Mouse (Mus musculus): ENCODE results near the gene Tmcc3. TPM values are rescaled to one million over a fixed set of nuclear protein-coding genes. Genes with fewer than 3 reads are reported as not detected.
A peak's percentile ranks its signal among the peaks of the same experiment; 100 is the strongest.

Gene Tmcc3
- polyA plus RNA-seq, 1 experiment from 2014 or later, result 12.9 TPM

DNA sequence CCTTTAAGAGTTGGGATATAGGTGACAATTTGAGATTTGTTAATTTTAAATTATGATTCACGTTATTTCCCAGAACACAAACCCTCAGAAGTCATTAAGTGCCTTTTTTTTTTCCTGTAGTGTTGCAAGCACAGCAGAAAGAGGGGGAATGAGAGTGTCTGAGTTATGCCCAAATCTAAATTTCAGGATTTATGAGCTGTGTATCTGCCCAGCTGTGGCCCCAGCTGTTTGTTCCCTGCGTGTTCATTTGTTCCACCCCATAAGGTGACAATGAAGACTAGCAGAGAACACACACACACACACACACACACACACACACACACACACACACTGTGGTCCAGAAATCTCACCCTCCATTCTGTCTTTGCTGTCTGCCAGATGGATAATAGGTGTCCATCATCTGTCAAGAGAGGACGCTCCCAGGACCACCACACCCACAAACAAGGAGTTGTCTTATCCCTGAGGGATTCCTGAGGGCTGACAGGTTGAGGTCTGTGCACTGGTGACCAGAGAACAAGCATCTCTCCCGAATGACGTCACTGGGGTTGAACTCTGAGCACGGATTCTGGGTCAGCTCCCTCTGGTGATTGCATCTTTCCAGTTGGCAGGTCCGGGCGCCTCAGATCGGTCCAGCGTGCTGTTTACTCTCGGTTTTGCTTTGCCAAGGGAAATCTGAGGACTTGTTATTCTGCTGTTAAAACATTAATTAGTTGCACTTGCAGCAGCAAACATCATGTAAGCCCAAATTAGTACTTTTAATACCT, 86.3 kb downstream of the Tmcc3 start:
- H3K9me3 ChIP-seq (replicated peaks; ENCODE audit: control insufficient read depth, low read length), result 0 out of 2 replicates have a peak, but pooled peaks cover 2% of the 10 kb centered on the region
- 63% methylated on average over 11 of the region's 11 CpGs for WGBS

DNA sequence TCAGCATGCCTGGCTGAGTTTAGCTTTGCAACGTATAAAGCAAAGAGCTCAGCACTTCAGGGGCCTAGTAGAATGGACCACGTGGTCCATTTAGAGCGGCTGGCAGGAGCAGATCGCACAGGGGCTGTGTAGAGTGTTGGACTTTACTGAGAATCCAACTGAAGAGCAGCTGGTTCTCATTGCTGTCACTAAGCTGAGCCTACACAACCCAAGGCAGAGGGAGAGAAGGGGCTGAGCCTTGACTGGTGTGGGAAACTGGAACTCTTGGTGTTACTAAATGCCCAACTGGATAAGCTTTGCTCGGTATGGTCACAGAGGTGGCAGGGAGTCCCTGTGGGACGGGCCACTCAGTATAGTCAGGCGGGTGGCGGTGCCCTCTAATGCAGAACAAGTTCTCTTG, 89.1 kb downstream of the Tmcc3 start:
- Histone ChIP-seq H3K9me3 (replicated peaks; ENCODE audit: control insufficient read depth, low read length) (no peaks in the 10 kb centered on the region), H3K27me3 (ENCODE audit: control insufficient read depth, insufficient read depth, low read length) (no peaks in the 10 kb centered on the region), H3K4me1 (ENCODE audit: control insufficient read depth, insufficient read depth, low read length) (no peaks in the 10 kb centered on the region; the same call in none of the 2 replicates), H3K9ac (ENCODE audit: low read length) (no peak overlapping the region), H3K4me3 (replicated peaks; ENCODE audit: low read length) (no peak overlapping the region), H3K4me2 (ENCODE audit: low read depth, low read length) (no peak overlapping the region), H3K36me3 (ENCODE audit: control insufficient read depth, insufficient read depth, low read length) (no peaks in the 10 kb centered on the region), H3K27ac (ENCODE audit: low read length) (no peak overlapping the region)
- peak; percentile 77 for ATAC-seq (ENCODE audit: insufficient read depth, low FRiP score)
- WGBS, result 64% methylated on average over 8 of the region's 8 CpGs

More for the DNA sequence above, 86.3 kb downstream of the Tmcc3 start:
- Histone ChIP-seq H3K27ac (ENCODE audit: low read length) (no peak overlapping the region), H3K27me3 (ENCODE audit: control insufficient read depth, insufficient read depth, low read length) (no peaks in the 10 kb centered on the region), H3K4me2 (ENCODE audit: low read depth, low read length) (no peak overlapping the region), H3K4me3 (replicated peaks; ENCODE audit: low read length) (no peak overlapping the region), H3K36me3 (ENCODE audit: control insufficient read depth, insufficient read depth, low read length) (no peaks in the 10 kb centered on the region), H3K4me1 (ENCODE audit: control insufficient read depth, insufficient read depth, low read length) (no peaks in the 10 kb centered on the region; the same call in 1 of the 2 replicates), H3K9ac (ENCODE audit: low read length) (no peak overlapping the region)
- no peak for ATAC-seq (ENCODE audit: insufficient read depth, low FRiP score)

DNA sequence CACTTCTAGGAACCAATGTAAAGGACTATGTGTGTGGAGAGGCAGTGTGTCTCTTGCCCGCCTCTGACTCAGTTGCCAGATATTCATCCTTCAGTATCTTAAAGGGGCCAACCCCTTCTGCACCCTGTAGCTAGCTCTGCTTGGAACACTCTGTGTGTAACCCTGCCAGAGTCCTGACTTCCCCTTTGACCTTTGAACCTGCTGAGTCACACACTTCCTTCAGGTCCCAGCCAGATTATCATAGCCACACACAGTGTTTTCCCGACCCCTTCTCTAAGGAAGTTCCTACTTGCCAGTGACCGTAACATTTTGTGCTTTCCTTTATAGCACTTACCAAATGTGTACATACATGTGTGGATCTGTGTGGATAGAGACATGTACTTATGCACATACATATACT, 93.7 kb downstream of the Tmcc3 start:
- H3K4me2 ChIP-seq (ENCODE audit: low read depth, low read length), result no peak overlapping the region
- H3K9ac ChIP-seq (ENCODE audit: low read length), result no peak overlapping the region
- H3K36me3 ChIP-seq (ENCODE audit: control insufficient read depth, insufficient read depth, low read length), result no peaks in the 10 kb centered on the region
- no peak overlapping the region for H3K4me3 ChIP-seq (replicated peaks; ENCODE audit: low read length)
- H3K27me3 ChIP-seq (ENCODE audit: control insufficient read depth, insufficient read depth, low read length), result no peaks in the 10 kb centered on the region; the same call in 1 of the 2 replicates
- H3K27ac ChIP-seq (ENCODE audit: low read length), result no peak overlapping the region
- no peaks in the 10 kb centered on the region for H3K9me3 ChIP-seq (replicated peaks; ENCODE audit: control insufficient read depth, low read length)
- 57% methylated on average over 3 of the region's 3 CpGs for WGBS
- ATAC-seq (ENCODE audit: insufficient read depth, low FRiP score), result no peak
- no peaks in the 10 kb centered on the region; the same call in none of the 2 replicates for H3K4me1 ChIP-seq (ENCODE audit: control insufficient read depth, insufficient read depth, low read length)

DNA sequence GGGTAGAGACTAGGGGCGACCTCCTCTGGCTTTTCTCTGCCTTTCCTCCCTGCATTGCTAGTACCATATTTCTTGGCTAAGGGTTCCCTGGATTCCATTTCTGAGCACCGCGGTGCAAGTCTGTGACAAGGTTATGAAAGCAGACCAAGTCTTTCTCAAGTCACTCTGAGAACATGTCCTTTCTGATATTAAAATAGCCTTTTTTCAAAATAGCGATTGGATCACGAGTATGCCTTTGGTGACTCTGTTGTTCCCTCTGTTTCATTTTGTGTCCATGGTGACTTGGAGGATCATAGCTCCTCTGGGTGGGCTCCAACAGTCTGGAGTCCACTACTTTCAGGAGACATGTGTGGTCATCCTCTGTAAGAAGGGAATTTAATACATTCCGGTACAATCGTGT, 95.1 kb downstream of the Tmcc3 start:
- H3K4me1 ChIP-seq (ENCODE audit: control insufficient read depth, insufficient read depth, low read length), result no peaks in the 10 kb centered on the region; the same call in 1 of the 2 replicates
- 85% methylated on average over 7 of the region's 7 CpGs for WGBS
- ATAC-seq (ENCODE audit: insufficient read depth, low FRiP score), result no peak

DNA sequence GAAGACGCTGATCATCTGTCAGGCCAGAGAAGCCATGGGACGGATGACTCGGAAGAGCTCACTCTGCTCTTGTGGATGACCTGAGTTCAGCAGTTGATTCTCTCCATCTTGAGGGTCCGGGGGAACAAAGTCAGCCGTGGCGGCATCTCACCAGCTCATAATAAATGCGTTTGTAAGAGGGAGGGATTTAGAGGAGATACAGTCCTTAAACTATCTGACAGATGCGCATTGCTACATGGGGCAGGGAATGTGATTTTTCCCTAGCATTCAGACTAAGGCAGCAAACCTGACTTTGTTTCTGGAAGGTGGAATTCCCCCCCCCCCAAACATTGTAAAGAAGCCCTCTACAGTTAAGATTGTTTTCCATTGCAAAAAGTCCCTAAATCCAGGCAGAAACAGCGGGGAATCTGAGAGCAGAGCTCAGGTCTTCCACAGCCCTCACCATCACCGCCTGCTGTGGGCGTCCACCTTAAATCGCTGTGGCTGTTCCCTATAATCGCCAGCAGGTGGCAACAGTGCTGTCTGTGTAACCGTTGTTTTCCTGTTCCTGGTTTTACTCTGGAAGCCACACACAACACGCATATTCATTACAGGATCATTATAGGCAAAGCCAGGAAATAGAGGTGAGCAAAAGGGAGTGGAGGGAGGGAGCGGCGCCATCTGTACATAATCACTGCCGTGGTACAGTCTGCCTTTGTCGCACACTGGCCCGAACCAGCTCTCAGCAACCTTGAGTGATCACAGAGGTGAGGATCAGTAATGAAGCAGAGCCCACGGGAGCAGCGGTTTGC, 96.8 kb downstream of the Tmcc3 start:
- Histone ChIP-seq H3K9me3 (replicated peaks; ENCODE audit: control insufficient read depth, low read length) (no peaks in the 10 kb centered on the region), H3K27ac (ENCODE audit: low read length) (no peak overlapping the region), H3K36me3 (ENCODE audit: control insufficient read depth, insufficient read depth, low read length) (no peaks in the 10 kb centered on the region), H3K4me3 (replicated peaks; ENCODE audit: low read length) (peak overlapping the region; percentile 39), H3K9ac (ENCODE audit: low read length) (peak overlapping the region; percentile 75), H3K4me2 (ENCODE audit: low read depth, low read length) (peak overlapping the region; percentile 68), H3K4me1 (ENCODE audit: control insufficient read depth, insufficient read depth, low read length) (peaks cover 3% of the 10 kb centered on the region; the same call in 1 of the 2 replicates), H3K27me3 (ENCODE audit: control insufficient read depth, insufficient read depth, low read length) (no peaks in the 10 kb centered on the region; the same call in 1 of the 2 replicates)
- WGBS, result 18% methylated on average over 22 of the region's 22 CpGs
- ATAC-seq (ENCODE audit: insufficient read depth, low FRiP score), result peak; percentile 79

More for the DNA sequence above, 95.1 kb downstream of the Tmcc3 start:
- H3K4me3 ChIP-seq (replicated peaks; ENCODE audit: low read length), result no peak overlapping the region
- H3K4me2 ChIP-seq (ENCODE audit: low read depth, low read length), result no peak overlapping the region
- H3K27ac ChIP-seq (ENCODE audit: low read length), result no peak overlapping the region
- no peak overlapping the region for H3K9ac ChIP-seq (ENCODE audit: low read length)
- H3K9me3 ChIP-seq (replicated peaks; ENCODE audit: control insufficient read depth, low read length), result no peaks in the 10 kb centered on the region
- H3K36me3 ChIP-seq (ENCODE audit: control insufficient read depth, insufficient read depth, low read length), result no peaks in the 10 kb centered on the region
- no peaks in the 10 kb centered on the region; the same call in 1 of the 2 replicates for H3K27me3 ChIP-seq (ENCODE audit: control insufficient read depth, insufficient read depth, low read length)

DNA sequence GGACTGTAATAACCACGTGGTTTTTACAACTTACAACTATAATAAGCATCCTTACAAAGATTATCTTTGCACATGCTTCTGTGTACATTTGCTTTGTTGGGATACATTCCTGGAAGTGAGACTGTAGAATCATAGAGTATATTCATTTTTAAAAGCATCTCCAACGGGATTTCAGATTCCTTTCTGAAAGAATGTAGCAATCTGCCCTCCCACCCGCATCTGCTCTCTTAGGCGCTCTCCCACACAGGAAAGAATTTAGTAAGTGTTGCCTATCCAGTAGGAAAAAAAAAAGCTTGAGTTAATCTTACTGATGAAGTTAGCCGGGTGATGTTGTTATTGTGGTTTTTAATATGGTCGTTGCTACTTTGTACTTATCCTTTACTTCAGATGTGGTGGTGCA, 97.9 kb downstream of the Tmcc3 start:
- Histone ChIP-seq H3K9ac (ENCODE audit: low read length) (no peak overlapping the region), H3K9me3 (replicated peaks; ENCODE audit: control insufficient read depth, low read length) (no peaks in the 10 kb centered on the region), H3K4me1 (ENCODE audit: control insufficient read depth, insufficient read depth, low read length) (peaks cover 9% of the 10 kb centered on the region; the same call in 1 of the 2 replicates), H3K27ac (ENCODE audit: low read length) (no peak overlapping the region), H3K4me3 (replicated peaks; ENCODE audit: low read length) (no peak overlapping the region), H3K36me3 (ENCODE audit: control insufficient read depth, insufficient read depth, low read length) (no peaks in the 10 kb centered on the region), H3K27me3 (ENCODE audit: control insufficient read depth, insufficient read depth, low read length) (no peaks in the 10 kb centered on the region; the same call in 1 of the 2 replicates), H3K4me2 (ENCODE audit: low read depth, low read length) (no peak overlapping the region)
- no peak for ATAC-seq (ENCODE audit: insufficient read depth, low FRiP score)
- WGBS, result 55% methylated on average over 6 of the region's 6 CpGs

DNA sequence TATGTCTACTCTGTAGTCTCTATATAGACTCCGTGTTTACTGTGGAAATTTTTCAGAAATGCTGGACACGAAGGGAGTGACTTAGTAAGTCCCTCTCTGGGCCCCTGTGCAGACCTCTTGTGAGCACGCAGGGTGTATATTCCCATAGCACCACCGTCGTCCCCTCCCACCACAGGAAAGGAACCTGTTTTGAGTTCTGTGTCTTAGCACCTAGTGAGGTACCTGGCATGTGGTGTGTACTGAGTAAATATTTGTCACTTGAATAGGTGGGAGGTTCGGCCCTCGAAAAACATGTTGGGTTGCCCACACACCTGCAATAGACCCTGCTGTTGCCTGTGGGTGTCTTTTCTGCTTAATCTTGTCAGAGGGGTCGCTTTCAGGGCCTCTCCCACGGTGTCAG, 99.8 kb downstream of the Tmcc3 start:
- Histone ChIP-seq H3K36me3 (ENCODE audit: control insufficient read depth, insufficient read depth, low read length) (no peaks in the 10 kb centered on the region), H3K4me1 (ENCODE audit: control insufficient read depth, insufficient read depth, low read length) (peaks cover 14% of the 10 kb centered on the region), H3K27ac (ENCODE audit: low read length) (no peak overlapping the region), H3K4me2 (ENCODE audit: low read depth, low read length) (no peak overlapping the region), H3K9ac (ENCODE audit: low read length) (no peak overlapping the region), H3K27me3 (ENCODE audit: control insufficient read depth, insufficient read depth, low read length) (no peaks in the 10 kb centered on the region; the same call in 1 of the 2 replicates), H3K4me3 (replicated peaks; ENCODE audit: low read length) (no peak overlapping the region), H3K9me3 (replicated peaks; ENCODE audit: control insufficient read depth, low read length) (no peaks in the 10 kb centered on the region)
- 69% methylated on average over 9 of the region's 9 CpGs for WGBS
- ATAC-seq (ENCODE audit: insufficient read depth, low FRiP score), result no peak

DNA sequence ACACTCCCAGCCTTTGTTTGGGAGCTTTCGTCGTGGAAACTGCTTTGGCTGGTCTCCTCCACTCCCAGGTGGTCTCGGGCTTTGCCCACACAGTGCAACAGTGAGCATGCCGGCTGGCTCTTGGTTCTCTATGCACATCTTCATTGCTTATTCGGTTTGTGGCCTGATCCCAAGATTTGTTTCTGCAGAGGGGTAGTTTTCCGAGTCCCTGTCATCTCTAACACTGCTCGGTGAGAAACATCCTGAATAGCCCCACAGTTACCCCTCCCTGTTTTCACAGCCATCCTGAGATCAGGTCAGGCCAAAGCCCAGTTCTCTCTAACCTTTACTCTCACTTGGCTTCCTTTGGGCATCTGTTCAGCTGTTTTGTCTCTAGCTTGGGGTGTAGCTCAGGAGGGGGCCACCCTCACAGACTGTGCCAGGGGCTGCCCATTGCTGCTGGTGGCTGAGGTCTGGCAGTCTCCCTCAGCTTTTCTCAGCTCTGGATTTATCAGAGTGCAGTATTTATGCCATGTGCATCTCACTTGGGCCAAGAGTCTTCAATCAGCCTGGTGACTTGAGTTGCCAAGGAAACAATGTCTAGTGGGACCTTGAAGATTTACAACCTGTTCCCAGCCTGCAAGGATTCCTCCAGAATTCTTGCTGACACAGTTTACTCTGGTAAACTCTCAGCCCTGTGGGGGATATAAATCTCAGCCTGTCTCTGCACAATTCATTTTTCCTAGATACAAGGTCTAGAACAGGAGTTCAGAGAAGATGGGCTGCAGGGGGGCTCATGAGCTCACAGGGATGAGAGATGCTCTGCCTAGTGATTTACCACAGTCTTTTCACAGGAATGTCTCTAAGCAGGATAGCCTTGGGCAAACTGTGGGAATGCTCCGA, 102.3 kb downstream of the Tmcc3 start:
- 25% methylated on average over 8 of the region's 8 CpGs for WGBS
- Histone ChIP-seq H3K36me3 (ENCODE audit: control insufficient read depth, insufficient read depth, low read length) (no peaks in the 10 kb centered on the region), H3K27ac (ENCODE audit: low read length) (peak overlapping the region; percentile 38; the same call in 1 of the 2 replicates), H3K4me1 (ENCODE audit: control insufficient read depth, insufficient read depth, low read length) (peaks cover 20% of the 10 kb centered on the region), H3K4me2 (ENCODE audit: low read depth, low read length) (no peak overlapping the region), H3K9ac (ENCODE audit: low read length) (0 out of 2 replicates have a peak overlapping the region, but pooled peaks have one; percentile 29), H3K9me3 (replicated peaks; ENCODE audit: control insufficient read depth, low read length) (no peaks in the 10 kb centered on the region), H3K27me3 (ENCODE audit: control insufficient read depth, insufficient read depth, low read length) (no peaks in the 10 kb centered on the region), H3K4me3 (replicated peaks; ENCODE audit: low read length) (no peak overlapping the region)
- peak; percentile 45; the same call in 1 of the 2 replicates for ATAC-seq (ENCODE audit: insufficient read depth, low FRiP score)

Data from stomach, embryonic 16.5 days (tissue).